Comparison of ENCODE assay signal across 18 mouse cellular contexts in genomic region chr4:84456853-84457249, GRCm38 (mm10).
DNase-seq lines count a peak whose midpoint lies in the region; ATAC-seq and TF ChIP-seq lines count a peak whose summit lies in the region.
"Had no signal": no experiment of that assay in that cellular context is flagged by ENCODE, and none has a peak within 500 bp of the region (broad histone marks: within the 10 kb centered on the region; RNA-seq: fewer than 3 reads in every experiment).

No protein-coding gene starts in this region.

- peaks cover 32% of the 10 kb centered on the region for H3K4me1 ChIP-seq in forebrain, embryonic 10.5 days
- H3K4me1 ChIP-seq in forebrain, embryonic 16.5 days (replicated peaks; ENCODE audit: control insufficient read depth, insufficient read depth, low read length), result no peaks in the 10 kb centered on the region; the same call in 1 of the 2 replicates
- peaks cover 4% of the 10 kb centered on the region; the same call in 1 of the 2 replicates for H3K4me1 ChIP-seq in midbrain, embryonic 16.5 days (ENCODE audit: control insufficient read depth, insufficient read depth, low read length)
- H3K4me1 ChIP-seq in midbrain, embryonic 15.5 days, result peaks cover 10% of the 10 kb centered on the region; the same call in 1 of the 2 replicates
- peaks cover 34% of the 10 kb centered on the region for H3K4me1 ChIP-seq in limb, embryonic 14.5 days (ENCODE audit: control insufficient read depth, insufficient read depth, low read length)
- no peaks in the 10 kb centered on the region for H3K4me1 ChIP-seq in lung, adult 2 months (ENCODE audit: control insufficient read depth, insufficient read depth, low read length)

- H3K9ac ChIP-seq in forebrain, embryonic 16.5 days (replicated peaks; ENCODE audit: low read depth, low read length), result no peak overlapping the region
- no peak overlapping the region for H3K9ac ChIP-seq in midbrain, embryonic 16.5 days (ENCODE audit: low read depth, low read length)
- H3K9ac ChIP-seq in midbrain, embryonic 15.5 days, result no peak overlapping the region
- H3K9ac ChIP-seq in limb, embryonic 14.5 days (ENCODE audit: low read depth, low read length, severe bottlenecking), result no peak overlapping the region
- H3K9ac ChIP-seq: forebrain, embryonic 12.5 days; midbrain, embryonic 13.5 days; stomach, embryonic 15.5 days had no signal

- WGBS in forebrain, embryonic 10.5 days, result 73% methylated on average over 5 of the region's 5 CpGs
- 61% methylated on average over 5 of the region's 5 CpGs for WGBS in forebrain, embryonic 16.5 days
- 68% methylated on average over 5 of the region's 5 CpGs for WGBS in midbrain, embryonic 16.5 days
- 67% methylated on average over 5 of the region's 5 CpGs for WGBS in midbrain, embryonic 15.5 days
- WGBS in limb, embryonic 14.5 days, result 23% methylated on average over 5 of the region's 5 CpGs
- 74% methylated on average over 5 of the region's 5 CpGs for WGBS in lung, adult 2 months

- H3K36me3 ChIP-seq in forebrain, embryonic 10.5 days (replicated peaks), result no peaks in the 10 kb centered on the region
- H3K36me3 ChIP-seq in forebrain, embryonic 16.5 days (ENCODE audit: control insufficient read depth, insufficient read depth), result no peaks in the 10 kb centered on the region
- H3K36me3 ChIP-seq in midbrain, embryonic 16.5 days (ENCODE audit: control insufficient read depth, insufficient read depth, low read length), result no peaks in the 10 kb centered on the region
- H3K36me3 ChIP-seq in midbrain, embryonic 15.5 days (replicated peaks), result no peaks in the 10 kb centered on the region
- H3K36me3 ChIP-seq in limb, embryonic 14.5 days (ENCODE audit: control insufficient read depth, insufficient read depth, low read length), result no peaks in the 10 kb centered on the region
- H3K36me3 ChIP-seq: forebrain, embryonic 12.5 days; midbrain, embryonic 13.5 days; stomach, embryonic 15.5 days had no signal

- no peak for TF ChIP-seq POLR2A in limb, embryonic 14.5 days (IDR thresholded peaks at IDR 0.05; ENCODE audit: borderline replicate concordance, extremely low read depth, insufficient read depth, insufficient read length)
- TF ChIP-seq POLR2A in lung, adult 2 months (IDR thresholded peaks at IDR 0.05; ENCODE audit: borderline replicate concordance, extremely low read depth, low read depth, low read length), result no peak

- H3K9me3 ChIP-seq in forebrain, embryonic 10.5 days, result no peaks in the 10 kb centered on the region
- no peaks in the 10 kb centered on the region for H3K9me3 ChIP-seq in forebrain, embryonic 16.5 days (ENCODE audit: control insufficient read depth, low read length)
- H3K9me3 ChIP-seq in midbrain, embryonic 16.5 days (replicated peaks; ENCODE audit: control insufficient read depth, low read length, poor library complexity, severe bottlenecking), result no peaks in the 10 kb centered on the region
- H3K9me3 ChIP-seq in midbrain, embryonic 15.5 days, result no peaks in the 10 kb centered on the region
- no peaks in the 10 kb centered on the region for H3K9me3 ChIP-seq in limb, embryonic 14.5 days (ENCODE audit: control insufficient read depth, low read length)
- H3K9me3 ChIP-seq: forebrain, embryonic 12.5 days; midbrain, embryonic 13.5 days; stomach, embryonic 15.5 days had no signal

- no peak for TF ChIP-seq CTCF in lung, adult 2 months (IDR thresholded peaks at IDR 0.05; ENCODE audit: insufficient read depth, low read length)

- ATAC-seq in forebrain, embryonic 16.5 days, result no peak
- ATAC-seq in midbrain, embryonic 16.5 days, result no peak; the same call in 1 of the 2 replicates
- ATAC-seq in midbrain, embryonic 15.5 days (replicated peaks), result no peak
- ATAC-seq in limb, embryonic 14.5 days (ENCODE audit: low FRiP score, low read depth), result peak; percentile 20; the same call in 1 of the 2 replicates

- H3K4me3 ChIP-seq in forebrain, embryonic 10.5 days, result no peak overlapping the region
- no peak overlapping the region for H3K4me3 ChIP-seq in forebrain, embryonic 16.5 days (replicated peaks; ENCODE audit: low read length)
- H3K4me3 ChIP-seq in midbrain, embryonic 16.5 days (ENCODE audit: low read depth, low read length), result no peak overlapping the region
- no peak overlapping the region for H3K4me3 ChIP-seq in midbrain, embryonic 15.5 days
- no peak overlapping the region for H3K4me3 ChIP-seq in limb, embryonic 14.5 days (replicated peaks; ENCODE audit: low read length)
- no peak overlapping the region for H3K4me3 ChIP-seq in lung, adult 2 months (replicated peaks; ENCODE audit: extremely low read depth, low read depth, low read length)
- H3K4me3 ChIP-seq: forebrain, embryonic 12.5 days; midbrain, embryonic 13.5 days; stomach, embryonic 15.5 days had no signal

- H3K27me3 ChIP-seq in forebrain, embryonic 10.5 days (ENCODE audit: poor library complexity, severe bottlenecking), result no peaks in the 10 kb centered on the region
- H3K27me3 ChIP-seq in forebrain, embryonic 16.5 days (replicated peaks; ENCODE audit: control insufficient read depth, insufficient read depth, low read length), result no peaks in the 10 kb centered on the region
- no peaks in the 10 kb centered on the region for H3K27me3 ChIP-seq in midbrain, embryonic 16.5 days (ENCODE audit: control insufficient read depth, insufficient read depth, low read depth, low read length)
- H3K27me3 ChIP-seq in midbrain, embryonic 15.5 days (replicated peaks), result no peaks in the 10 kb centered on the region
- no peaks in the 10 kb centered on the region for H3K27me3 ChIP-seq in limb, embryonic 14.5 days (ENCODE audit: control insufficient read depth, insufficient read depth, low read length)
- H3K27me3 ChIP-seq: forebrain, embryonic 12.5 days; midbrain, embryonic 13.5 days; stomach, embryonic 15.5 days had no signal

- intact Hi-C loops in left cerebral cortex, postnatal 36 days (cut with DNase I), result no loop called here

- H3K4me2 ChIP-seq in forebrain, embryonic 16.5 days (ENCODE audit: low read length), result no peak overlapping the region
- H3K4me2 ChIP-seq in midbrain, embryonic 16.5 days (ENCODE audit: low read length), result peak overlapping the region; percentile 20
- H3K4me2 ChIP-seq in midbrain, embryonic 15.5 days, result no peak overlapping the region
- peak overlapping the region; percentile 35 for H3K4me2 ChIP-seq in limb, embryonic 14.5 days (replicated peaks; ENCODE audit: low read depth, low read length, severe bottlenecking)
- H3K4me2 ChIP-seq: forebrain, embryonic 12.5 days; midbrain, embryonic 13.5 days; stomach, embryonic 15.5 days had no signal

- peak overlapping the region; percentile 25; the same call in 1 of the 2 replicates for H3K27ac ChIP-seq in forebrain, embryonic 10.5 days
- no peak overlapping the region for H3K27ac ChIP-seq in forebrain, embryonic 16.5 days (ENCODE audit: low read length)
- no peak overlapping the region for H3K27ac ChIP-seq in midbrain, embryonic 16.5 days (ENCODE audit: low read length)
- no peak overlapping the region for H3K27ac ChIP-seq in midbrain, embryonic 15.5 days
- peak overlapping the region; percentile 15; the same call in 1 of the 2 replicates for H3K27ac ChIP-seq in limb, embryonic 14.5 days (replicated peaks; ENCODE audit: low read depth, low read length)
- H3K27ac ChIP-seq: forebrain, embryonic 12.5 days; macrophage; midbrain, embryonic 13.5 days; stomach, embryonic 15.5 days had no signal

- DNase-seq in forebrain, embryonic 10.5 days (ENCODE audit: extremely low spot score, low spot score), result no peak
- DNase-seq in limb, embryonic 14.5 days (ENCODE audit: low spot score), result no peak
- DNase-seq in retina, postnatal 1 day, result peak; percentile 32
- no peak for DNase-seq in left cerebral cortex, postnatal 36 days (ENCODE audit: low spot score in 2 of 2)
- no peak for DNase-seq in lung, adult 2 months
- DNase-seq: adrenal gland, postnatal 25 days; cerebellum, adult 9-10 months; gastrocnemius, postnatal 10 days; liver; lung, adult 18-20 months; spleen, adult 18-20 months had no signal

Comparison
In these comparisons a context has a peak if more than half of its experiments do, and no peak if none do; other contexts are left out.
1. H3K27ac ChIP-seq: peak in forebrain, embryonic 10.5 days (single experiment) and limb, embryonic 14.5 days (single experiment); none in forebrain, embryonic 16.5 days (single experiment), midbrain, embryonic 16.5 days (single experiment) and midbrain, embryonic 15.5 days (single experiment).
2. H3K4me2 ChIP-seq: peak in midbrain, embryonic 16.5 days (single experiment) and limb, embryonic 14.5 days (single experiment); none in forebrain, embryonic 16.5 days (single experiment) and midbrain, embryonic 15.5 days (single experiment).